Mouse (Mus musculus): ENCODE results near the gene 5730455P16Rik.
"Not testable (repeated sequence)": the region's sequence is repeated elsewhere in the genome, so short reads cannot be mapped to it uniquely, and the experiment has no call there.

5730455P16Rik gene

DNA sequence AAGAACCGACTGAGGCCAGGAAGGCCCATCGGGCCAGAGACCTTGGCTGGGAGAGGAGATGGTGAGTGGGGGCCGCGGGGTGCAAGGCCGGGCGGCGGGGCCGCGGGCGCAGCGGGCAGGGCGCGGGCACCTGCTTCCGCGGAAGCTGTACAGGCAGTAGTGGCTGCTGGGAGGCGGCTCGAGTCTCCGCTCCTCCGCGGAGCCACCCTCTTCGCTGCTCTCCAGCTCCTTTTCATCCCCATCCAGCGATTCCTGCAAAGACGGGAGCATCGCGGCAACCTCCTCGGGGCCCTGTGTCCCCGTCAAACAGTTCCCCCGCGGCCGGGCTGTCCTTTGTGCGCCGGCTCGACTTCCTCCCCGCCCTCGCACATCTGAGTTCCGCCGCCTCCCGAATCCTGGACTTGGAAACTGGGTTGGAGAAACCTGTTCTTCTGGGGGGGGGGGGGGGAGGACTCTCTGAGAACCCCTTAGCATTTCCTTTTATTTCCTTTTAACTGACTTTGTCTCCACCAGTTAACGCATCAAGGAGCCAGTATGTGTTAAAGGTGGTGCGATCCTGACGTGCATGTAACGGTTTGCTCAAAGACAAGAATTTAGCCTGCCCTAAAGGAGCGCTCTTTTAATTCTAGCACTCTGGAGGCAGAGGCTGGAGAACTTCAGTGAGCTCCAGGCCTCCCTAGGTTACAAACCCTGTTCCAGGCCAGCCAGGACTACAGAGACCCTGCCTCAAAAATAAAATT lies at the start of gene 5730455P16Rik:
5730455P16Rik (minus strand) TSS at position 323 of the 740 bp plus-strand sequence.
- DNase-seq, result peak; percentile 88 to 90

DNA sequence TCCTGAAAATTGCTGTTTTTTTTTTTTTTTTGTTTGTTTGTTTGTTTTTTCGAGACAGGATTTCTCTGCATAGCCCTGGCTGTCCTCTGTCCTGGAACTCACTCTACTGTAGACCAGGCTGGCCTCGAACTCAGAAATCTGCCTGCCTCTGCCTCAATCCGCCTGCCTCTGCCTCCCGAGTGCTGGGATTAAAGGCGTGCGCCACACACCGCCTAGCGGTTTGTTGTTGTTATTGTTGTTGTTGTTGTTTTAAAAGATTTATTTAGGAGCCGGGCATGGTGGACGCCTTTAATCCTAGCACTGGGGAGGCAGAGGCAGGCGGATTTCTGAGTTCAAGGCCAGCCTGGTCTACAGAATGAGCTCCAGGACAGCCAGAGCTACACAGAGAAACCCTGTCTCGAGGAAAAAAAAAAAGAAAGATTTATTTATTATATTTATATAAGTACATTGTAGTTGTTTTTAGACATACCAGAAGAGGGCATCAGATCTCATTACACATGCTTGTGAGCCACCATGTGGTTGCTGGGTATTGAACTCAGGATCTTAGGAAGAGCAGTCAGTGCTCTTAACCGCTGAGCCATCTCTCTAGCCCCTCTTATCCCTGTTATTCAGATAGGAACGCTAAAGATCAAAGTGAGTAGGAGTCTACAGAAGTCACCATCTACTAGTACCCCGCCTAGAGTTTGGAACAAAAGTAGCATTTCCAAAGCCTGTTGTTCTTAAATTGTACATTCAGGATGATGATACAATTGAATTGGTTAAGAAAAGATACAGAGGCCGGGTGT lies 48.4 kb upstream of the 5730455P16Rik start:
- DNase-seq, result not testable (repeated sequence)

DNA sequence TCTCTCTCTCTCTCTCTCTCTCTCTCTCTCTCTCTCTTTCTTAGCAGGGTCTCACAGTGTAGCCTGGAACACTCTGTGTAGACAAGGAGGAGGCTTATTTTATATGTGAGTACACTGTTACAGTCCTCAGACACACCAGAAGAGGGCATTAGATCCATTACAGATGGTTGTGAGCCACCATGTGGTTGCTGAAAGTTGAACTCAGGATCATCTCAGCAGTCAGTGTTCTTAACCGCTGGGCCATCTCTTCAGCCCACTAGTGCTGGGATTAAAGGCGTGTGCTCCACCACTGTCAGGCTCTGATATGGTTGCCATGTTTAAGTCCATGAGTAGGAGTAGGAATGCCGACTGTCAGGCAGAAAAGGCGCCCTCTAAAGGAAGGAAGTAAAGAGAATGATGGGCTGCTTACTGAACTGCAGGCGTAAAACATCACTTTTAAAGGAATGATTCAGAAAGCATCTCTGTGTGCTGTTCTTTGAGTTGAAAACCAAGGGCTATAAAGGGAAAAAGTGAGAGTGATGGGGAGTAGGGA lies 47.5 kb upstream of the 5730455P16Rik start:
- DNase-seq, result no peak

DNA sequence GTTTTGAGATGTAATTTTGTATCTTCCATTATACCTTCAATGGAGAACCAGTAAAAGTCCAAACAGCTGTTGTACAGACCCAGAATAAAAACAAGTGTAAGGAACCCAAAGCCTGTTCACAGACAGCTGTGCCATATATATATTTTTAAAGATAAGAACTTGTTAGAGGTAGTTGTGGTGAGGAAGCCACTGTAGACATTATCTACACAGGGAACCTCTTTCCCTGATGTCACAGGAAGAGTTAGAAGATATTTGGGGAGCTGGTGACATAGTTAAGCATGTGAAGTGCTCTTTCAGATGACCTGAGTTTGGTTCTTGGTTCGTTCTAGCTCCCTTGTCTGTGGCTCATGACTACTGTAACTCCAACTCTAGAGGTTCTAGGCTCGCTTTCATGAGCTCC lies 46.9 kb upstream of the 5730455P16Rik start:
- DNase-seq, result no peak

DNA sequence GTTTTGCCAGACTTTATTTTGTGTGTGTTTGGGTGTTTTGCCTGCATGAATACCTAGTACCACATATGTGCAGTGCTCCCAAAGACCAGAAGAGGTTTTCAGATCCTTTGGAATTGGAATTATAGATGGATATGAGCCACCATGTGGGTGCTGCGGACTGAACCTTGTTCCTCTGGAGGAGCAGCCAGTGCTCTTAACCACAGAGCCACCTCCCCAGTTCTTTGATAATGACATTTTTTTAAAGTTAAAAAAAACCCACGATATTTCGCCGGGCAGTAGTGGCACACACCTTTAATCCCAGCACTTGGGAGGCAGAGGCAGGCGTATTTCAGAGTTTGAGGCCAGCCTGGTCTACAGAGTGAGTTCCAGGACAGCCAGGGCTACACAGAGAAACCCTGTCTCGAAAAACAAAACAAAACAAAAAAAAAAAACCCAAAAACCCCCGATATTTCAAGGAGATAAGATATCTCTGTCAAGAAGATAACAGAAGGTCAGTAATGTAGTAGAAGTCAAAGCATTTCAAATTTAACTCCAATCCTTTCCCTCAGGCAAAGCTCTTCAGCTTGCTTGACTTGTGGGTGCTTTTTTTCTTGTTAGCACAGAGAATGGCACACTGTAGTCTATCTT lies 43.7 kb upstream of the 5730455P16Rik start:
- no peak for DNase-seq

DNA sequence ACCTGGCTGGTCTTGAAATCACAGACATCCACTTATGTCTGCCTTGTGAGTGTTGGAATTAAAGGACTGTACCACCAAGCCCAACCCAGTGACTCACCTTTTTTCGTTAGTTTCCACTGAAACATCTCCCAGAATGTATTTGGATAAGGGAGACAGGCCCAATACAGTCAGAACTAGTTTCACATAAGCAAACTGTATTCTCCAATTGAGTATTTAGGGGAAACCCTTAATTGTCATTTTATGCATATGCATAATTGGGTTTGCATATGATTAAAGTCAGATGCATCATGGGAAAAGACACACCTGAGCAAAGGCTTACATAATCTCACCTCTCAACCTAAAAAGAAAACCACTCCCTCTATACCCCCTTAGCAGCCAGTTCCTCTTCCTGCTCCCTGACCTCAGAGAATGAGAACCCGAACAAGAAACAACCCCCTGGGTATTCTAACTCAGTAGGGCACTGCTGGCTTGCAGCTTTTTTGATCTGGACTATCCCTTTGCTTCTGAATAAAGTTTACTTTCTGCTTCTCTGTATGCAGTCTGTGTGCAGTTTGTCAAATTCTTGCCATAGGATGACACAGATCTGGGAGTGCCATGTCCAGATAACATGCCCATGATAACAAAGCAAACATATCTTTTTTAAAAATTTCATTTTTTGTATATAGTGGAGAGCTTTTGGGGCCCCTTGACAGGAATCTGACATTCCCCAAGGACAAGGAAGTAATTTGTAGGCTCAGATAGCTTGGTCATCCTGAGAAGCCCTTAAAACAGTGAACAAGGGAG lies 42.6 kb upstream of the 5730455P16Rik start:
- no peak for DNase-seq

DNA sequence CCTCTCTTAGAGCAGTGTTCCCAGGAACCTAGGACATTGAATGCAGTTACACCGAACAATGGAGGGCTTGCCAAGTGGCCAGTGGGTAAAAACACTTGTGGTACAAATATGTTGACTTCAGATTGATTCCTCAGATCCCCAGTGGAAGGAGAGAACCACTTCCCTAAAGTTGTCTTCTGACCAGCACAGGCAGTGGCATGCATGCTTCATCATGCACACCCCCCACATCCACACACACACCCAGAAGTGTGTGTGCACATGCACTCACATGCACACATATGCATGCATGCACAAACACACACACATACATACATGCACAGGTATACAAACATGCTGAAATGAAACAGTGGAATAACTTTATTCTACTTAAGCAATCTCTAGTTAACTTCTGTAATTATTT lies 41.9 kb upstream of the 5730455P16Rik start:
- DNase-seq, result no peak

DNA sequence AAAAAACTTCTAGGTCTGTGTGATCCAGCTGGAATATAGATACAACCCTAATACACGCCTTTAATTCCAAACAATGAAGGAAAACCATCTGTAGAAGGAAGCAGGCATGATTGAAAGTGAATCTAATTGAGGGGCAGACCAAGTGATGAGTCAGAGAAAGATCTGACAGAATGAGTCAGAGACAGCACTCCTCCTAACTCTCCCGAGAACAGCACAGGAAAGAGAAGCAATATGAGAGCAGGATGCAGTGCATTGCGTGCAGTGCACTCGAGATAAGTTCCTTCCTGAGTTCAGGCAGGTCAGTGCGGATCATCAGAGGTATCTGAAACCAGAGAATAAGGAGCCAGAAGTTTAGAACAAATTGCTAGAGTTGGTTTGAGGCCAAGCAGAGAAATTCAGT lies 39.3 kb upstream of the 5730455P16Rik start:
- no peak for DNase-seq

DNA sequence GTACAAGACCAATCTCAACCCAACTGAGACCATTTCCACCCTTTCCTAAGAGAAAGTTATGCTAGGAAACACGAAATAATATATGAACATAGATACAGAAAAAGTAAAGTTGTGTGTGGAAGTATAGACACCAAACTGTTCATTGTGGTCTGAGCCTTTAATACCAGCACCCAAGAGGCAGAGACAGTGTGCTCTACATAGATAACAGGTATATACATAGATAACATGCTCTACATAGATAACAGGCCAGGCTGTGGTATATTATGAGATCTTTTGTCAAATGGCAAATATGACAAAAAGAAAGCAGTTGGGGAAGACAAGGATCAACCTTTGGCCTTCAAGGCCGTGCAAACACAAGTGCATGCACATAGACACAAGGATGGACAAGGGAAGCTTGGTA lies 32.5 kb upstream of the 5730455P16Rik start:
- no peak for DNase-seq

DNA sequence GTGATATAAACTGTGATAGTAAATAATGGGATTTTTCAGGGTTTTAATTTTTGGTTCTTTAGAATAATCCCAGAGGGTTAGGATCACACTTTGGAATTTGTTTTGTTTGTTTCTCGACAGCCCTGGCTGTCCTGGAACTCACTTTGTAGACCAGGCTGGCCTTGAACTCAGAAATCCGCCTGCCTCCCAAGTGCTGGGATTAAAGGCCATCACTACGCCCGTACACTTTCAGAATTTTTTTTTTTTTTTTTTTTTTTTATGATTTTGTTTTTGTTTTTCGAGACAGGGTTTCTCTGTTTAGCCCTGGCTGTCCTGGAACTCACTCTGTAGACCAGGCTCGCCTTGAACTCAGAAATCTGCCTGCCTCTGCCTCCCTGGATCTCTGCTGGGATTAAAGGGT lies 30.0 kb upstream of the 5730455P16Rik start:
- not testable (repeated sequence) for DNase-seq

DNA sequence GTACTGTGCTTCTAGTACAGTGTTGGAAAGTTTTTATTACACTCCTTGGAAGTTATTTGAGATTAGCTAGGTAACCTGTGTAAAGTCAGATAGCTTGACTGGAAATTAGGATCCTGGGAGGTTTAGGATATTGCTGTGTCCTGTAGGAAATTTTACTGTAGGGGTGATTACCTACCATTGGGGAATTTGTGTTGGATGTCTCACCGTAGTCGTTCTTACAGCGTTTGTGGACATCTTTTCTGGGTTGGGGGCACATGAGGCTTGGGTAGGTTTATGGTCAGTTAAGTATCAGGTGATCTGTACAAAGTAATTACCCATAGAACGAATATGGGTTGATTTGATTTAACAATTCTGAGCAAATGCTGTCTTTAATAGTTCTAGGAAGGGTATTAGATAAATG lies 18.8 kb upstream of the 5730455P16Rik start:
- no peak for DNase-seq

DNA sequence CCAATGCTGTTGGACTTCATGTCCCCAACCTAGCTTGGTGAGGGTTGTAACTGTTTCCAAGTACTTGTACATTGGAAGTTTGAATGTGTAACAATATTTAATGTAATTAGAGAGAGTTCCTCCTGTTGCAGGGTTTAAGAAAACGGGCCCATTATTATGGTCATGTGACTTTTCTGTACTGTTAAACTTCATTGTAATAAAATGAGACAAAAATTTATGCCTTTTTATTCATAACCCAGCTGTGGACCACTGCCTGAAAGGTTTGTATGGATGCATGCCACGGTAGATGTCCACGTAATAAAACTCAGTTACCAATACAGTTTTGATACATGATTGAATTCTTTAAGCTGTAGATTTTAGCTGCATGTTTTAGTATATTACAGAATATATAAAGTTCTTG lies 18.1 kb upstream of the 5730455P16Rik start:
- no peak for DNase-seq

DNA sequence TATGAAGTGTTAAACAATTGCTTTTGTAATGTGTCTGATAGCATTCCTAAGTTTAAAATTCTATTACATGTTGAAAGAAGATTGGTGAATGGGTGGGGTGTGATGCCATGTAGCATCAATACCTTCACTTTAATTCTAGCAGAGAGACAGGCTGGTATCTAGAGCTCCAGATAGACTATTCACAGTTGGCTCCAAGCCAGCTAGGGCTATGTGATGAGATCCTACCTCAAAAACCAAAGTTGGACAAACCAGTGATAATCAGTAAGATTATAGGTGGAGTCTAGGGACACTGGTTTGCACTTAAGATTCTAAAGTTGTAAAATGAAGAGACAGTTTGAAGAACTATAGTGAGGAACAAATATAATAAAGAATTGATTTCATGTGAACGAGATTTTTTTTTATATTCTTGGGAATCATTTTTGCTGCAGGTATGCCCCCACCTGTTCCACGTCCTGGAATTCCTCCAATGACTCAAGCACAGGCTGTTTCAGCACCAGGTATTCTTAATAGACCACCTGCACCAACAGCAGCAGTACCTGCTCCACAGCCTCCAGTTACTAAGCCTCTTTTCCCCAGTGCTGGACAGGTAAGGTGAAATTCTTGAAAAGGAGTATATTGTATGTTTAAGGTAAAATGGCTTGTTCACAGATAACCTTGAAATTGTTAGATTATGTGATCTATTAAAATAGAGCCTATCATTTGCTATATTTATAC lies 13.7 kb upstream of the 5730455P16Rik start:
- DNase-seq, result no peak

DNA sequence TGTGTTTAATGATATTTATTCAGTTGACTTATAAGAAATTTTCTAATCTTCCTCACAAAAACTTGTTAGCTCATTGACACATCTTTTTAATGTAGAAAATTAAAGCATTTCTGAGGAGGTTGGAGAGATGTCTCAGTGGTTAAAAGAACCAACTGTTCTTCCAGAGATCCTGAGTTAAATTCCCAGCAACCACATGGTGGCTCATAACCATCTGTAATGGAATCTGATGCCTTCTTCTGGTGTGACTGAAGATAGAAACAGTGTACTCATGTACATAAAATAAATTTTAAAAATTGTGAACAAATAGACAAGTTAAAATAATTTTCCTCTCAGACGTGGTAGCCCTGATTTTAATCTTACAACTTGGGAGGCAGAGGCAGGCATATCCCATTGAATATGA lies 12.1 kb upstream of the 5730455P16Rik start:
- no peak for DNase-seq

DNA sequence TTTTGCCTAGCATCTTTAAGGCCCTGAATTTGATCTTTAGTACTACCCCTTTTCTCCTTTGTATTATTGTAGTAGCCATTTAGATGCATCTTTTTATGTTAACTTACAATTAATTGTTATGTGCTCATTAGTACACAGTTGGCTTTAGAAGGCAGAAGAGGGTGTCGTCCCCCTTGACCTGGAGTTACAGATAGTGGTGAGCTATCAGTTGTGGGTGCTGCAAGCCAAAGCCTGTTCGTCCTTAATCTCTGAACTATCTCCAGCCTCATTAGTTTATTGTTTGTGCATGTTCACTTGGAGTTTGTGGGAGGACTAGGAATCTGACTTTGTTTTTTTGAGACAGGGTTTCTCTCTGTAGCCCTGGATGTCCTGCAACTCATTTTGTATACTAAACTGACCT lies 9.0 kb upstream of the 5730455P16Rik start:
- DNase-seq, result no peak

DNA sequence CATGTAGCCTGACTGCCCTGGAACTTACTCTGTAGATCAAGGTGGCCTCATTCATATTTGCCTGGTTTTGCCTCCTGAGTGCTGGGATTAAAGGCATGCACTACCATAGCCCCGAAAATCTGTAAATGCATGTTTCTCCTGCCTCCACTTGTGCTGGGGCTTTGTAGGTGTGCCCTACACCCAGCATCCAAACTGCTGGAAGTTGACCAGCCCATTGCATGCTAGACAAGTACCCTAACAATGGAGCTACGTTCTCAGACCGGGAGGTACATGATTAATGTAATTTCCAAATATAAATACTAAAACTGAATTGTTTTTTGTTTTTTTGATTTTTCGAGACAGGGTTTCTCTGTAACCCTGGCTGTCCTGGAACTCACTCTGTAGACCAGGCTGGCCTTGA lies 7.2 kb upstream of the 5730455P16Rik start:
- no peak for DNase-seq

DNA sequence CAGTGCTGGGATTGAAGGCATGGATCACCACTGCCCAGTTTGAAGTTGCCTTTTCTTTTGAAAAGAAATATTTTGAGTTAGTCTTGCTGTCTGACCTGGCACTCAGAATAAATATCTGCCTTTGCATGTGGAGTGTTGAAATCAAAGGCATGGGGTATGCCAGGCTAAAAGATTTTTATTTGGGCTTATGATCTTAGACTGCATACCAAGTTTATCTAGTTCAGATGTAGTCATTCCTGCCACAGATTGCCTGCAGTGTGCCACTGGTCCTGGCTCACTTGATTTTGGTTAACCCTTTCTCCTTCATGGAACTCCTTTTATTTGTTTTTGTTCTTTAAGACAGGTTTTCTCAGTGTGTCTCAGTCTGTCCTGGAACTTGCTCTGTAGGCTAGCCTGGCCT lies 6.6 kb upstream of the 5730455P16Rik start:
- DNase-seq, result no peak

DNA sequence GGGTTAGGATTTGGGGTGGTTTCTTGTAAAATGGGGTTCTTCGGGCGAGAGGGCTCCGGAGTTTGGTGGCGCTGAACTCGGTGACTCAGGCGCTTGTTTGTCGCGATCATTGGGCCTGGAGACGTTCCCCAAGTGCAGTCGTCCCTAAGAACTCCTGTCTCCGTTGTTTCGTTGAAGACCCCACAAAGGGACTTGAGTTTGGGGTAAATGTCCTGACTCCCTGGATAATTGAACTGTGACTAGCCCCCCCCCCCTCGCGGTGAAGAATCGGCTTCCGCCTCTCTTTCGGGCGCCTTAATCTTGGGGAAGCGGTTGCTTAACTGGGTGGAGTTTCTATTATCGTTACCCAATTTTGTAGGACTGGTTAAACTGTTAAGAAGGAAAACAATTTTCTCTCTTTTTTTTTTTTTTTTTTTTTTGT lies 5.8 kb upstream of the 5730455P16Rik start:
- no peak for DNase-seq

DNA sequence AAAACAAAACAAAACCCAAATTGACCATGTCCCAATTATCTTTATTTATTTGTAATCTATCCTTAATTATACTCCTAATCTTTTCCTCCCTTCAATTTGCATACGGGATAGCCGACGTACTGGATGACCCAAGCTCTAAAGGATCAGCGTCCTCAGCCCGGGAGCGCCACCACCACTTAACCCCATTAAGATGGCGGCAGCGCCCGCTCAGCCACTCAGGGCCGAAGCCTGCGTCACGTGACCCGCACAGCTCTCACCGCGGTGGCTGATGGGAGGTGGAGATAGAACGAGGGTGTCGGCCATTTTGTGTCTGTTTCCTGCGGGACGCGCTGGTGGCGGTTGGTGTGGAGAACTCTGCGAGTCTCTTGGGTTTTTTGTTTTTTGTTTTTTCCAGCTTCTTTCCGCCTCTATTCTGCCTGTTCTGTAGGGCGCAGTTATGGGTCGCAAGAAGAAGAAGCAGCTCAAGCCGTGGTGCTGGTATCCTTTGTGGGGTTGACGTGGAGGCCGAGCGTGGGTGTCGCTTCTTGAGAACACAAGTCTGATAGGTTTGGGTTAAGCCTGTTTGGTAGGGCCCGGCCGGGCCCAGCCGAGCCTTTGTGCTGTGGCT lies 5.3 kb upstream of the 5730455P16Rik start, which contains the start of gene Zfp207:
Zfp207 (plus strand) TSS at position 261 of the 607 bp plus-strand sequence.
- DNase-seq, result peak; percentile 98 to 99

DNA sequence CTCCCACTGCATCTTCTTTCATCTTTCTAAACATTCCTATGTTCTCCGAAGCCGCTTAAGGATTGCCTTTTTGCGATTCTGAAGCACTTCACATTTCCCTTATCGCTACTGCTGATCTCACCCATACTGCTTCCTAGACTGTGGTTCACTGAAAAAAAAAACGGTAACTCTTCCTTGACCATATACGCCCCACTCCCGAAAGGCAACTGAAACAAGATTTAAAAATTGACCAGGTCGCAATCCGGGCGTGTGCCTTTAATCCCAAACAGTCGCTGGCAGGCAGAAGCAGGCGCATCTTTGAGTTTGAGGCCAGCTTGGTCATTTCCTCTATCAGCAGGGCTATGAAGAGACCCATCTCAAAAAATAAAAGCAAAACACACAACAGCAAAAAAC lies 4.8 kb upstream of the 5730455P16Rik start:
- peak; percentile 26 to 42 for DNase-seq

DNA sequence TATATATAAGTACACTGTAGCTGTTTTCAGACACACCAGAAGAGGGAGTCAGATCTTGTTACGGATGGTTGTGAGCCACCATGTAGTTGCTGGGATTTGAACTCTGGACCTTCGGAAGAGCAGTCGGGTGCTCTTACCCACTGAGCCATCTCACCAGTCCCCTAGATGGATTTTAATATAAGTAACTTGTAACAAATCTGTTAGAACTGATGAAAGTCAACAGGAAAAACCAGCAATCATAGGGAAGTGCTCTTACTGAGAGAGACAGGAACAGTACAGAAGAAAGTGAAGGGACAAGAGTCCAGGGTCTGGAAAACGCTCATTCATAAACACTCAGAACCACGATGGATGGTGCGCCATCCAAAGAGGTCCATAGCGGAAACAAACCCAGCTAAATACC lies 1.4 kb upstream of the 5730455P16Rik start:
- not testable (repeated sequence) for DNase-seq

Data from lung, postnatal 4 days (tissue).